Mouse (Mus musculus) myocyte (in vitro differentiated cells): ENCODE results near the gene Wdr13.

Experiments used
- CEBPB ChIP-seq: IDR thresholded peaks from 2 replicates; pipeline ENCODE4 v1.6.1; 2011; ENCODE audit warnings: mild to moderate bottlenecking, moderate library complexity; ENCODE audit not compliant: poor library complexity, insufficient read depth, severe bottlenecking
- MYOD1 ChIP-seq, 3 experiments: IDR thresholded peaks; one replicate each; pipeline ENCODE4 v1.6.1; 2011; ENCODE audit warnings: control low read depth in 2 of 3, low read depth in 2 of 3, mild to moderate bottlenecking in 2 of 3, moderate library complexity in 1 of 3; ENCODE audit not compliant: insufficient read length in 2 of 3, control insufficient read depth in 1 of 3
- MYOG ChIP-seq, 3 experiments: IDR thresholded peaks; one replicate each; pipeline ENCODE4 v1.6.1; 2011; ENCODE audit warnings: control low read depth in 2 of 3, low read depth in 2 of 3, mild to moderate bottlenecking in 2 of 3; ENCODE audit not compliant: insufficient read length in 2 of 3, control insufficient read depth in 1 of 3, insufficient read depth in 1 of 3
- POLR2A ChIP-seq: IDR thresholded peaks from one replicate; pipeline ENCODE4 v1.6.1; 2011; ENCODE audit warnings: low read depth, mild to moderate bottlenecking, control low read depth, moderate library complexity; ENCODE audit not compliant: insufficient read length
- SRF ChIP-seq: IDR thresholded peaks from one replicate; pipeline ENCODE4 v1.6.1; 2011; ENCODE audit warnings: low read depth; ENCODE audit not compliant: control insufficient read depth, insufficient read length
- TCF12 ChIP-seq: IDR thresholded peaks from one replicate; pipeline ENCODE4 v1.6.1; 2011; ENCODE audit warnings: mild to moderate bottlenecking, control low read depth; ENCODE audit not compliant: poor library complexity, insufficient read depth, severe bottlenecking
- USF1 ChIP-seq: IDR thresholded peaks from one replicate; pipeline ENCODE4 v1.6.1; 2011; ENCODE audit warnings: low read depth, mild to moderate bottlenecking, control low read depth, moderate library complexity

- TF ChIP-seq MYOG (IDR thresholded peaks at IDR 0.05; ENCODE audit: control insufficient read depth in 1 of 3, insufficient read depth in 1 of 3, insufficient read length in 2 of 3, low read depth in 2 of 3) (no peak), CEBPB (no peak), SRF (no peak), MYOD1 (IDR thresholded peaks at IDR 0.05; ENCODE audit: control insufficient read depth in 1 of 3, insufficient read length in 2 of 3, low read depth in 2 of 3) (no peak), USF1 (no peak), POLR2A (no peak), TCF12 (no peak)
Observed at GRCm38 (mm10) chrX:8099435-8099834, 33.3 kb downstream of the Wdr13 start.
